Mouse (Mus musculus): ENCODE results near the gene Slit2. TPM values are rescaled to one million over a fixed set of nuclear protein-coding genes. Genes with fewer than 3 reads are reported as not detected.

The Slit2 gene
- polyA plus RNA-seq, 1 experiment from 2014 or later, result 61.2 TPM

- Histone ChIP-seq H3K27ac (ENCODE audit: low read depth, low read length) (no peak overlapping the region), H3K4me2 (replicated peaks; ENCODE audit: low read depth, low read length) (no peak overlapping the region), H3K27me3 (ENCODE audit: control insufficient read depth, insufficient read depth, low read length) (no peaks in the 10 kb centered on the region), H3K36me3 (ENCODE audit: control insufficient read depth, insufficient read depth, low read length) (no peaks in the 10 kb centered on the region), H3K4me3 (ENCODE audit: low read depth, low read length) (no peak overlapping the region), H3K4me1 (replicated peaks; ENCODE audit: control insufficient read depth, insufficient read depth, low read length) (no peaks in the 10 kb centered on the region), H3K9ac (ENCODE audit: low read depth, low read length) (no peak overlapping the region), H3K9me3 (ENCODE audit: control insufficient read depth, low read length) (no peaks in the 10 kb centered on the region)
- 38% methylated on average over 1 of the region's 1 CpGs for WGBS
- DNase-seq (ENCODE audit: low spot score) (no peak), ATAC-seq (ENCODE audit: low FRiP score) (no peak)
Measured at GRCm38 (mm10) chr5:48113400-48113799, 130.5 kb downstream of the Slit2 start.

GRCm38 (mm10) chr5:48114969-48115537 lies 132.1 kb downstream of the Slit2 start:
- H3K4me1 ChIP-seq (replicated peaks; ENCODE audit: control insufficient read depth, insufficient read depth, low read length), result no peaks in the 10 kb centered on the region
- no peaks in the 10 kb centered on the region for H3K36me3 ChIP-seq (ENCODE audit: control insufficient read depth, insufficient read depth, low read length)
- H3K27me3 ChIP-seq (ENCODE audit: control insufficient read depth, insufficient read depth, low read length), result no peaks in the 10 kb centered on the region
- ATAC-seq (ENCODE audit: low FRiP score) (no peak), DNase-seq (ENCODE audit: low spot score) (no peak)
- H3K9me3 ChIP-seq (ENCODE audit: control insufficient read depth, low read length), result no peaks in the 10 kb centered on the region
- no peak overlapping the region for H3K4me2 ChIP-seq (replicated peaks; ENCODE audit: low read depth, low read length)
- 72% methylated on average over 4 of the region's 4 CpGs for WGBS
- no peak overlapping the region for H3K27ac ChIP-seq (ENCODE audit: low read depth, low read length)
- H3K9ac ChIP-seq (ENCODE audit: low read depth, low read length), result no peak overlapping the region
- H3K4me3 ChIP-seq (ENCODE audit: low read depth, low read length), result no peak overlapping the region

GRCm38 (mm10) chr5:48122651-48123050 lies 139.7 kb downstream of the Slit2 start:
- Histone ChIP-seq H3K4me2 (replicated peaks; ENCODE audit: low read depth, low read length) (no peak overlapping the region), H3K4me3 (ENCODE audit: low read depth, low read length) (no peak overlapping the region), H3K4me1 (replicated peaks; ENCODE audit: control insufficient read depth, insufficient read depth, low read length) (no peaks in the 10 kb centered on the region), H3K27ac (ENCODE audit: low read depth, low read length) (no peak overlapping the region), H3K27me3 (ENCODE audit: control insufficient read depth, insufficient read depth, low read length) (no peaks in the 10 kb centered on the region), H3K9ac (ENCODE audit: low read depth, low read length) (no peak overlapping the region), H3K36me3 (ENCODE audit: control insufficient read depth, insufficient read depth, low read length) (no peaks in the 10 kb centered on the region), H3K9me3 (ENCODE audit: control insufficient read depth, low read length) (no peaks in the 10 kb centered on the region)
- WGBS, result 84% methylated on average over 5 of the region's 5 CpGs
- DNase-seq (ENCODE audit: low spot score) (no peak), ATAC-seq (ENCODE audit: low FRiP score) (no peak)

GRCm38 (mm10) chr5:48125770-48126423 lies 143.0 kb downstream of the Slit2 start:
- ATAC-seq (ENCODE audit: low FRiP score) (peak; percentile 64; the same call in 1 of the 2 replicates), DNase-seq (ENCODE audit: low spot score) (peak; percentile 56)
- Histone ChIP-seq H3K4me1 (replicated peaks; ENCODE audit: control insufficient read depth, insufficient read depth, low read length) (no peaks in the 10 kb centered on the region), H3K4me3 (ENCODE audit: low read depth, low read length) (no peak overlapping the region), H3K36me3 (ENCODE audit: control insufficient read depth, insufficient read depth, low read length) (no peaks in the 10 kb centered on the region), H3K9me3 (ENCODE audit: control insufficient read depth, low read length) (no peaks in the 10 kb centered on the region), H3K9ac (ENCODE audit: low read depth, low read length) (no peak overlapping the region), H3K27ac (ENCODE audit: low read depth, low read length) (no peak overlapping the region), H3K4me2 (replicated peaks; ENCODE audit: low read depth, low read length) (no peak overlapping the region), H3K27me3 (ENCODE audit: control insufficient read depth, insufficient read depth, low read length) (no peaks in the 10 kb centered on the region)
- WGBS, result 73% methylated on average over 3 of the region's 3 CpGs

- Histone ChIP-seq H3K4me2 (replicated peaks; ENCODE audit: low read depth, low read length) (no peak overlapping the region), H3K27ac (ENCODE audit: low read depth, low read length) (no peak overlapping the region), H3K4me1 (replicated peaks; ENCODE audit: control insufficient read depth, insufficient read depth, low read length) (no peaks in the 10 kb centered on the region), H3K36me3 (ENCODE audit: control insufficient read depth, insufficient read depth, low read length) (no peaks in the 10 kb centered on the region), H3K4me3 (ENCODE audit: low read depth, low read length) (no peak overlapping the region), H3K9me3 (ENCODE audit: control insufficient read depth, low read length) (no peaks in the 10 kb centered on the region), H3K27me3 (ENCODE audit: control insufficient read depth, insufficient read depth, low read length) (no peaks in the 10 kb centered on the region), H3K9ac (ENCODE audit: low read depth, low read length) (no peak overlapping the region)
- no peak for DNase-seq (ENCODE audit: low spot score)
- WGBS, result 88% methylated on average over 4 of the region's 4 CpGs
- ATAC-seq (ENCODE audit: low FRiP score), result no peak
Measured at GRCm38 (mm10) chr5:48129981-48130380, 147.0 kb downstream of the Slit2 start.

GRCm38 (mm10) chr5:48136571-48136970 lies 153.6 kb downstream of the Slit2 start:
- no peak for ATAC-seq (ENCODE audit: low FRiP score)
- Histone ChIP-seq H3K9ac (ENCODE audit: low read depth, low read length) (no peak overlapping the region), H3K36me3 (ENCODE audit: control insufficient read depth, insufficient read depth, low read length) (no peaks in the 10 kb centered on the region), H3K4me2 (replicated peaks; ENCODE audit: low read depth, low read length) (no peak overlapping the region), H3K9me3 (ENCODE audit: control insufficient read depth, low read length) (no peaks in the 10 kb centered on the region), H3K27me3 (ENCODE audit: control insufficient read depth, insufficient read depth, low read length) (no peaks in the 10 kb centered on the region), H3K27ac (ENCODE audit: low read depth, low read length) (no peak overlapping the region), H3K4me3 (ENCODE audit: low read depth, low read length) (no peak overlapping the region), H3K4me1 (replicated peaks; ENCODE audit: control insufficient read depth, insufficient read depth, low read length) (no peaks in the 10 kb centered on the region; the same call in 1 of the 2 replicates)
- 37% methylated on average over 3 of the region's 3 CpGs for WGBS
- peak; percentile 44 for DNase-seq (ENCODE audit: low spot score)

GRCm38 (mm10) chr5:48138849-48139487 lies 156.0 kb downstream of the Slit2 start:
- H3K9ac ChIP-seq (ENCODE audit: low read depth, low read length), result no peak overlapping the region
- H3K4me2 ChIP-seq (replicated peaks; ENCODE audit: low read depth, low read length), result no peak overlapping the region
- 10% methylated on average over 8 of the region's 8 CpGs for WGBS
- H3K4me3 ChIP-seq (ENCODE audit: low read depth, low read length), result no peak overlapping the region
- no peaks in the 10 kb centered on the region for H3K27me3 ChIP-seq (ENCODE audit: control insufficient read depth, insufficient read depth, low read length)
- DNase-seq (ENCODE audit: low spot score) (peak; percentile 62), ATAC-seq (ENCODE audit: low FRiP score) (peak; percentile 56)
- no peaks in the 10 kb centered on the region for H3K9me3 ChIP-seq (ENCODE audit: control insufficient read depth, low read length)
- H3K4me1 ChIP-seq (replicated peaks; ENCODE audit: control insufficient read depth, insufficient read depth, low read length), result no peaks in the 10 kb centered on the region; the same call in 1 of the 2 replicates
- no peak overlapping the region for H3K27ac ChIP-seq (ENCODE audit: low read depth, low read length)
- no peaks in the 10 kb centered on the region for H3K36me3 ChIP-seq (ENCODE audit: control insufficient read depth, insufficient read depth, low read length)

- Histone ChIP-seq H3K27me3 (ENCODE audit: control insufficient read depth, insufficient read depth, low read length) (no peaks in the 10 kb centered on the region), H3K27ac (ENCODE audit: low read depth, low read length) (no peak overlapping the region), H3K36me3 (ENCODE audit: control insufficient read depth, insufficient read depth, low read length) (no peaks in the 10 kb centered on the region), H3K4me2 (replicated peaks; ENCODE audit: low read depth, low read length) (no peak overlapping the region), H3K4me1 (replicated peaks; ENCODE audit: control insufficient read depth, insufficient read depth, low read length) (no peaks in the 10 kb centered on the region; the same call in 1 of the 2 replicates), H3K4me3 (ENCODE audit: low read depth, low read length) (no peak overlapping the region), H3K9ac (ENCODE audit: low read depth, low read length) (no peak overlapping the region), H3K9me3 (ENCODE audit: control insufficient read depth, low read length) (no peaks in the 10 kb centered on the region)
- ATAC-seq (ENCODE audit: low FRiP score), result no peak
- no peak for DNase-seq (ENCODE audit: low spot score)
- 24% methylated on average over 6 of the region's 6 CpGs for WGBS
Measured at GRCm38 (mm10) chr5:48139488-48139862, 156.5 kb downstream of the Slit2 start.

GRCm38 (mm10) chr5:48146082-48146481 lies 163.1 kb downstream of the Slit2 start:
- ATAC-seq (ENCODE audit: low FRiP score) (no peak), DNase-seq (ENCODE audit: low spot score) (no peak)
- WGBS, result 95% methylated on average over 2 of the region's 2 CpGs

More at GRCm38 (mm10) chr5:48146082-48146481, 163.1 kb downstream of the Slit2 start:
- Histone ChIP-seq H3K36me3 (ENCODE audit: control insufficient read depth, insufficient read depth, low read length) (no peaks in the 10 kb centered on the region), H3K4me2 (replicated peaks; ENCODE audit: low read depth, low read length) (no peak overlapping the region), H3K27me3 (ENCODE audit: control insufficient read depth, insufficient read depth, low read length) (no peaks in the 10 kb centered on the region), H3K9ac (ENCODE audit: low read depth, low read length) (no peak overlapping the region), H3K9me3 (ENCODE audit: control insufficient read depth, low read length) (no peaks in the 10 kb centered on the region), H3K4me3 (ENCODE audit: low read depth, low read length) (no peak overlapping the region), H3K27ac (ENCODE audit: low read depth, low read length) (no peak overlapping the region), H3K4me1 (replicated peaks; ENCODE audit: control insufficient read depth, insufficient read depth, low read length) (no peaks in the 10 kb centered on the region)

Data from hindbrain, embryonic 11.5 days (tissue).